Mouse (Mus musculus): ENCODE measurements around the gene Yod1. TPM values are rescaled to one million over a fixed set of nuclear protein-coding genes. Genes with fewer than 3 reads are reported as not detected.

The Yod1 gene
- 10.4 and 11.9 TPM in 2 replicates for total RNA-seq (2014; rRNA removed)
- 19.3 and 20.7 TPM in 2 replicates for polyA plus RNA-seq (2015; fragmentation: Nextera tagmentation; extraction: Ambion mirVana)

- H3K36me3 ChIP-seq (ENCODE audit: insufficient read depth, low read length), result no peaks in the 10 kb centered on the region
- DNase-seq (ENCODE audit: low spot score) (peak; percentile 97), ATAC-seq (peak; percentile 85)
- under 1% methylated on average over 54 of the region's 54 CpGs for WGBS
- H3K9me3 ChIP-seq (ENCODE audit: low read length), result no peaks in the 10 kb centered on the region
- peak within 1 kb of the TSS; percentile 100 for H3K4me2 ChIP-seq (ENCODE audit: low read depth, low read length)
- H3K27ac ChIP-seq, result peak within 1 kb of the TSS; percentile 90
- H3K9ac ChIP-seq (replicated peaks; ENCODE audit: low read length), result peak within 1 kb of the TSS; percentile 96
- no peaks in the 10 kb centered on the region for H3K27me3 ChIP-seq (ENCODE audit: insufficient read depth, low read length)
- TF ChIP-seq CTCF (IDR thresholded peaks at IDR 0.05; ENCODE audit: low read depth), result no peak
- peak within 1 kb of the TSS; percentile 95 for H3K4me3 ChIP-seq (ENCODE audit: low read length)
- peaks cover 7% of the 10 kb centered on the region; the same call in 1 of the 2 replicates for H3K4me1 ChIP-seq (ENCODE audit: insufficient read depth, low read length)
Measured at GRCm38 (mm10) chr1:130717291-130717871, at the start of gene Yod1. Yod1 (plus strand) TSS chr1:130717327.

DNA sequence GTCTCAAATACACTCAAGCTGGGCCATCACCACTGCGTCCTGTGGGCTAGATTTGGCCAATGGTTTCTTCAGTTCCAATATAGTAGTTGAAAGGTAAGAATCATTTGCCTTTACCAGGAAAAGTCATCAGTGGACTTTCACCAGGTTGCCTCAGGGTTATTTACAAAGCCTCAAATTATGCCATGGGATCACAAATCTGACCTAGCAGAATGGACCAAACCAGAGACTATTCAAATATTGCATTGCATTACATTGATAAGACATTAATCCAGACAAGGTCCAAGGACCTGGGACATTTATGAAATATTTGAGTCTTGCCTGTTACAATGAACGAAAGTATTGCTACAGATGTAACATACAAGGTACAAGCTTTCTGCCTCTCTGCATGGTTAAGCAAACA, 38.6 kb upstream of the Yod1 start:
- Histone ChIP-seq H3K4me2 (ENCODE audit: low read depth, low read length) (no peak overlapping the region), H3K27me3 (ENCODE audit: insufficient read depth, low read length) (no peaks in the 10 kb centered on the region), H3K27ac (no peak overlapping the region), H3K4me1 (ENCODE audit: insufficient read depth, low read length) (no peaks in the 10 kb centered on the region), H3K36me3 (ENCODE audit: insufficient read depth, low read length) (no peaks in the 10 kb centered on the region), H3K9ac (replicated peaks; ENCODE audit: low read length) (no peak overlapping the region), H3K9me3 (ENCODE audit: low read length) (no peaks in the 10 kb centered on the region), H3K4me3 (ENCODE audit: low read length) (no peak overlapping the region)
- DNase-seq (ENCODE audit: low spot score) (no peak), ATAC-seq (no peak)
- no peak for TF ChIP-seq CTCF (IDR thresholded peaks at IDR 0.05; ENCODE audit: low read depth)
- 89% methylated on average over 2 of the region's 2 CpGs for WGBS

GRCm38 (mm10) chr1:130681075-130681474, 36.1 kb upstream of the Yod1 start:
- no peak overlapping the region for H3K27ac ChIP-seq
- H3K36me3 ChIP-seq (ENCODE audit: insufficient read depth, low read length), result no peaks in the 10 kb centered on the region
- 88% methylated on average over 2 of the region's 2 CpGs for WGBS
- no peak for ATAC-seq
- H3K4me2 ChIP-seq (ENCODE audit: low read depth, low read length), result no peak overlapping the region
- H3K9me3 ChIP-seq (ENCODE audit: low read length), result no peaks in the 10 kb centered on the region
- H3K27me3 ChIP-seq (ENCODE audit: insufficient read depth, low read length), result no peaks in the 10 kb centered on the region
- H3K9ac ChIP-seq (replicated peaks; ENCODE audit: low read length), result no peak overlapping the region
- H3K4me3 ChIP-seq (ENCODE audit: low read length), result no peak overlapping the region
- DNase-seq (ENCODE audit: low spot score), result no peak
- no peaks in the 10 kb centered on the region for H3K4me1 ChIP-seq (ENCODE audit: insufficient read depth, low read length)
- TF ChIP-seq CTCF (IDR thresholded peaks at IDR 0.05; ENCODE audit: low read depth), result no peak

DNA sequence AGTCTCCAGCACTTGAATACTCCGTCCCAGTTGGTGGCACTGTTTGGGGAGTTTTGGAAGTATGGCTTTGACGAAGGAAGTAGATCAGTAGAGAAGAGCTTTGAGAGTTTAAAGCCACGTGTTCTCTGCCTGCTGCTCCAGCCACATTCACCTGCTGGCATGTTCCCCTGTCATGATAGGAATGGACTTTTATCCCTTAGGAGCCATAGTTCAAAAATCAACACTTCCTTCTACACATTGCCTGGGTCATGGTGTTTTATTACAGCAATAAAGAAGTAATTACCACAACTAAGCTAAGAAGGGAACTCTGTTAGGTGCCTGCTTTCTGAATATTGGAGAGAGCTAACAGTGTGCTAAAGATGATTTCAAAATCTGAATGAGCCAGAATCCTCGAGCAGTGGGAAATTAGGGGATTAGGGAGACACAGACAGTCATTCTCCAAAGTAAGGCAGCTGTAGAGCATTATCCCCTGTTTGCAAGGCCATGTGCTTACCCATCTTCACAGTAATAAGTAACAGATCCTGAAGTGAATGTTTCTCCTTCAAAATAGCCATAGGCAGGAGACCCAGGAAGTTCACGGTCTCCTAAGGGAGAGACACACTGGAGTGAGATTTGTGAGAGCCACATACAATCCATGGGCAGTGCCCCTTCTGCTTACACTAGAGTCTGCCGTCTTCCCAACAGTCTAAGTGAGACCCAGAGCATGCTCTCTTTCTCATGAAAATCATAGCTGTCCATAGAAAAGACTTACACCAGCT, 35.3 kb upstream of the Yod1 start:
- Histone ChIP-seq H3K27me3 (ENCODE audit: insufficient read depth, low read length) (no peaks in the 10 kb centered on the region), H3K27ac (no peak overlapping the region), H3K4me1 (ENCODE audit: insufficient read depth, low read length) (no peaks in the 10 kb centered on the region), H3K9ac (replicated peaks; ENCODE audit: low read length) (no peak overlapping the region), H3K4me3 (ENCODE audit: low read length) (no peak overlapping the region), H3K4me2 (ENCODE audit: low read depth, low read length) (no peak overlapping the region), H3K9me3 (ENCODE audit: low read length) (no peaks in the 10 kb centered on the region), H3K36me3 (ENCODE audit: insufficient read depth, low read length) (no peaks in the 10 kb centered on the region)
- ATAC-seq, result no peak
- WGBS, result 77% methylated on average over 6 of the region's 6 CpGs
- no peak for TF ChIP-seq CTCF (IDR thresholded peaks at IDR 0.05; ENCODE audit: low read depth)
- DNase-seq (ENCODE audit: low spot score), result no peak

DNA sequence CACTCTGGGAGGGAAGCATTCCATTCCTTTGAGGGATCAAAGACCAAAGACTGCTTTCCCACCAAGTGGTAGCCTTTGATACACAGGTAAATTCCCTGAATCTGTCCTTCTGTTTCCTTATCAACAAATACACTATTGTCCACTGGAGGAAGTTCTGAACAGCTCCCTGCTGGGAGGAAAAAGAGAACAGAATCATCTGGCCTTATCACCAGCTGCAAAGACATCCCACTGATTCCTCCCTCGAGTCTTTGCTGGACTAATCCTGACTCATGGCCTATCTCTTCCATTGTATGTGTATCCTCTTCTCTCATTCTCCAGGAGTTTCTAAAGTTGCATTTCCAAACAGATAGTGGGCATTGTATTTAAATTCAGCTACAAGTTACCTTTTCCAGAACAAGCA, 33.2 kb upstream of the Yod1 start:
- no peak for TF ChIP-seq CTCF (IDR thresholded peaks at IDR 0.05; ENCODE audit: low read depth)
- DNase-seq (ENCODE audit: low spot score) (no peak), ATAC-seq (no peak)
- H3K4me2 ChIP-seq (ENCODE audit: low read depth, low read length), result no peak overlapping the region
- no peak overlapping the region for H3K27ac ChIP-seq
- 0 out of 2 replicates have a peak, but pooled peaks cover 5% of the 10 kb centered on the region for H3K36me3 ChIP-seq (ENCODE audit: insufficient read depth, low read length)
- no peaks in the 10 kb centered on the region for H3K4me1 ChIP-seq (ENCODE audit: insufficient read depth, low read length)
- H3K27me3 ChIP-seq (ENCODE audit: insufficient read depth, low read length), result no peaks in the 10 kb centered on the region
- WGBS, result 52% methylated on average over 1 of the region's 1 CpGs
- no peaks in the 10 kb centered on the region for H3K9me3 ChIP-seq (ENCODE audit: low read length)
- no peak overlapping the region for H3K4me3 ChIP-seq (ENCODE audit: low read length)
- no peak overlapping the region for H3K9ac ChIP-seq (replicated peaks; ENCODE audit: low read length)

GRCm38 (mm10) chr1:130698601-130699000, 18.5 kb upstream of the Yod1 start:
- no peak for TF ChIP-seq CTCF (IDR thresholded peaks at IDR 0.05; ENCODE audit: low read depth)
- H3K36me3 ChIP-seq (ENCODE audit: insufficient read depth, low read length), result peaks cover 46% of the 10 kb centered on the region
- H3K4me3 ChIP-seq (ENCODE audit: low read length), result no peak overlapping the region
- H3K4me1 ChIP-seq (ENCODE audit: insufficient read depth, low read length), result no peaks in the 10 kb centered on the region
- WGBS, result 92% methylated on average over 5 of the region's 5 CpGs
- DNase-seq (ENCODE audit: low spot score) (no peak), ATAC-seq (no peak)
- H3K27me3 ChIP-seq (ENCODE audit: insufficient read depth, low read length), result no peaks in the 10 kb centered on the region
- no peaks in the 10 kb centered on the region for H3K9me3 ChIP-seq (ENCODE audit: low read length)
- H3K27ac ChIP-seq, result no peak overlapping the region
- no peak overlapping the region for H3K4me2 ChIP-seq (ENCODE audit: low read depth, low read length)
- H3K9ac ChIP-seq (replicated peaks; ENCODE audit: low read length), result no peak overlapping the region

Measured in hindbrain, postnatal 0 days (tissue).